13 mouse cellular contexts compared by ENCODE assay signal in genomic region chr2:73680425-73681027, GRCm38 (mm10).
DNase-seq lines count a peak whose midpoint lies in the region; ATAC-seq and TF ChIP-seq lines count a peak whose summit lies in the region.
"Had no signal": no experiment of that assay in that cellular context is flagged by ENCODE, and none has a peak within 500 bp of the region (broad histone marks: within the 10 kb centered on the region; RNA-seq: fewer than 3 reads in every experiment).

No protein-coding gene starts in this region.

- peak; percentile 70 for ATAC-seq in lung, postnatal 0 days
- no peak; the same call in 1 of the 2 replicates for ATAC-seq in neural tube, embryonic 15.5 days (ENCODE audit: low FRiP score)
- ATAC-seq: Patski had no signal

- TF ChIP-seq POLR2A in brain, embryonic 14.5 days (IDR thresholded peaks at IDR 0.05; ENCODE audit: borderline replicate concordance, extremely low read depth, insufficient read depth, insufficient read length, poor library complexity, severe bottlenecking) = no peak

- WGBS in lung, postnatal 0 days = 24% methylated on average over 1 of the region's 1 CpGs
- WGBS in neural tube, embryonic 15.5 days = 79% methylated on average over 1 of the region's 1 CpGs
- WGBS in midbrain, embryonic 10.5 days = 87% methylated on average over 1 of the region's 1 CpGs

- H3K9ac ChIP-seq in lung, postnatal 0 days (replicated peaks; ENCODE audit: low read depth) = no peak overlapping the region
- H3K9ac ChIP-seq in neural tube, embryonic 15.5 days (replicated peaks) = no peak overlapping the region
- H3K9ac ChIP-seq: stomach, embryonic 15.5 days had no signal

- no peaks in the 10 kb centered on the region for H3K36me3 ChIP-seq in lung, postnatal 0 days (ENCODE audit: insufficient read depth, low read length)
- no peaks in the 10 kb centered on the region for H3K36me3 ChIP-seq in neural tube, embryonic 15.5 days
- H3K36me3 ChIP-seq in midbrain, embryonic 10.5 days = no peaks in the 10 kb centered on the region
- H3K36me3 ChIP-seq: stomach, embryonic 15.5 days had no signal

- no peak overlapping the region for H3K27ac ChIP-seq in lung, postnatal 0 days (ENCODE audit: low read length)
- H3K27ac ChIP-seq in neural tube, embryonic 15.5 days (replicated peaks) = no peak overlapping the region
- H3K27ac ChIP-seq in midbrain, embryonic 10.5 days (replicated peaks) = no peak overlapping the region
- H3K27ac ChIP-seq: stomach, embryonic 15.5 days had no signal

- TF ChIP-seq CTCF in brain, embryonic 14.5 days (IDR thresholded peaks at IDR 0.05; ENCODE audit: borderline replicate concordance, extremely low read depth, insufficient read depth, insufficient read length) = no peak
- no peak for TF ChIP-seq CTCF in lung, postnatal 0 days (IDR thresholded peaks at IDR 0.05)

- H3K4me2 ChIP-seq in lung, postnatal 0 days (replicated peaks; ENCODE audit: low read depth, low read length) = no peak overlapping the region
- H3K4me2 ChIP-seq in neural tube, embryonic 15.5 days = no peak overlapping the region
- H3K4me2 ChIP-seq: stomach, embryonic 15.5 days had no signal

- H3K4me3 ChIP-seq in lung, postnatal 0 days (ENCODE audit: low read depth, low read length) = no peak overlapping the region
- no peak overlapping the region for H3K4me3 ChIP-seq in neural tube, embryonic 15.5 days (replicated peaks)
- no peak overlapping the region for H3K4me3 ChIP-seq in midbrain, embryonic 10.5 days
- H3K4me3 ChIP-seq: erythroblast, embryonic 14.5 days; stomach, embryonic 15.5 days had no signal

- no peaks in the 10 kb centered on the region for H3K27me3 ChIP-seq in lung, postnatal 0 days (replicated peaks; ENCODE audit: insufficient read depth, low read length)
- H3K27me3 ChIP-seq in neural tube, embryonic 15.5 days (replicated peaks) = no peaks in the 10 kb centered on the region
- no peaks in the 10 kb centered on the region for H3K27me3 ChIP-seq in midbrain, embryonic 10.5 days (ENCODE audit: low read depth, poor library complexity, severe bottlenecking)
- H3K27me3 ChIP-seq: Patski; stomach, embryonic 15.5 days had no signal

- H3K4me1 ChIP-seq in lung, postnatal 0 days (ENCODE audit: insufficient read depth, low read depth, low read length) = no peaks in the 10 kb centered on the region
- no peaks in the 10 kb centered on the region for H3K4me1 ChIP-seq in neural tube, embryonic 15.5 days
- no peaks in the 10 kb centered on the region for H3K4me1 ChIP-seq in midbrain, embryonic 10.5 days
- H3K4me1 ChIP-seq: stomach, embryonic 15.5 days had no signal

- H3K9me3 ChIP-seq in lung, postnatal 0 days (ENCODE audit: low read length) = no peaks in the 10 kb centered on the region
- no peaks in the 10 kb centered on the region for H3K9me3 ChIP-seq in neural tube, embryonic 15.5 days (replicated peaks)
- H3K9me3 ChIP-seq in midbrain, embryonic 10.5 days (replicated peaks) = no peaks in the 10 kb centered on the region
- H3K9me3 ChIP-seq: stomach, embryonic 15.5 days had no signal

- 0 out of 2 replicates have a peak, but pooled peaks have one; percentile 34 for TF ChIP-seq EP300 in lung, postnatal 0 days (IDR thresholded peaks at IDR 0.05)

- DNase-seq in cerebellum, adult 9-11 months = peak; percentile 18
- DNase-seq in cerebellum, adult 8-10 months = no peak
- peak; percentile 4 for DNase-seq in kidney, adult 9 months
- DNase-seq in kidney, postnatal 36 days = no peak
- peak; percentile 84 for DNase-seq in brain, embryonic 14.5 days (ENCODE audit: low read depth)
- DNase-seq in lung, postnatal 0 days (ENCODE audit: low spot score) = peak; percentile 65
- DNase-seq in midbrain, embryonic 10.5 days (ENCODE audit: low spot score) = no peak
- DNase-seq: B cell, adult 2 months; kidney, adult 18-20 months had no signal

Comparison
In these comparisons a context has a peak if more than half of its experiments do, and no peak if none do; other contexts are left out.
1. DNase-seq: peak in cerebellum, adult 9-11 months (single experiment), kidney, adult 9 months (single experiment), brain, embryonic 14.5 days (single experiment) and lung, postnatal 0 days (single experiment); none in cerebellum, adult 8-10 months (single experiment), kidney, postnatal 36 days (0 of 2) and midbrain, embryonic 10.5 days (single experiment).